Mouse (Mus musculus) ES-CJ7 (cell line): ENCODE data around the gene B4galt5.

ENCODE experiments used
- DNase-seq: peaks from one replicate; pipeline ENCODE4 v3.0.0; 2011; ENCODE audit warnings: low read depth, low spot score

Gene B4galt5

GRCm38 (mm10) chr2:167363272-167364045 is 14.5 kb upstream of the B4galt5 start:
- peak; percentile 69 for DNase-seq

- no peak for DNase-seq
These were observed 9.5 kb upstream of the B4galt5 start for GRCm38 (mm10) chr2:167358499-167358898.

GRCm38 (mm10) chr2:167356885-167357284 is 7.9 kb upstream of the B4galt5 start:
- no peak for DNase-seq

- DNase-seq: no peak
These were observed 5.7 kb upstream of the B4galt5 start for GRCm38 (mm10) chr2:167354611-167355165.

- no peak for DNase-seq
These were observed 5.1 kb upstream of the B4galt5 start for GRCm38 (mm10) chr2:167354046-167354445.

GRCm38 (mm10) chr2:167352496-167352895 is 3.5 kb upstream of the B4galt5 start:
- no peak for DNase-seq

- no peak for DNase-seq
These were observed 2.5 kb upstream of the B4galt5 start for GRCm38 (mm10) chr2:167351371-167351951.

GRCm38 (mm10) chr2:167350126-167350650 is 1.2 kb upstream of the B4galt5 start:
- DNase-seq: no peak

- peak; percentile 99 for DNase-seq
These were observed 427 bp upstream of the B4galt5 start for GRCm38 (mm10) chr2:167349283-167349936.

GRCm38 (mm10) chr2:167347991-167348375 is 1.0 kb downstream of the B4galt5 start:
- DNase-seq: peak; percentile 55

- no peak for DNase-seq
These were observed 1.6 kb downstream of the B4galt5 start for GRCm38 (mm10) chr2:167347361-167347760.

GRCm38 (mm10) chr2:167345508-167346164 is 3.3 kb downstream of the B4galt5 start:
- DNase-seq: no peak

GRCm38 (mm10) chr2:167344871-167345507 is 4.0 kb downstream of the B4galt5 start:
- DNase-seq: no peak

- DNase-seq: no peak
These were observed 5.4 kb downstream of the B4galt5 start for GRCm38 (mm10) chr2:167343369-167344140.

- peak; percentile 67 for DNase-seq
These were observed 6.1 kb downstream of the B4galt5 start for GRCm38 (mm10) chr2:167342876-167343275.

GRCm38 (mm10) chr2:167337580-167337979 is 11.4 kb downstream of the B4galt5 start:
- no peak for DNase-seq

GRCm38 (mm10) chr2:167337214-167337512 is 11.8 kb downstream of the B4galt5 start:
- DNase-seq: no peak

GRCm38 (mm10) chr2:167336384-167337213 is 12.4 kb downstream of the B4galt5 start:
- no peak for DNase-seq

- no peak for DNase-seq
These were observed 13.9 kb downstream of the B4galt5 start for GRCm38 (mm10) chr2:167335066-167335465.

GRCm38 (mm10) chr2:167334312-167334711 is 14.7 kb downstream of the B4galt5 start:
- no peak for DNase-seq
